Mouse (Mus musculus) brain, embryonic 18.5 days (tissue): ENCODE data around the gene Mipep.
A peak's percentile ranks its signal among the peaks of the same experiment; 100 is the strongest.

Experiments used
- DNase-seq: peaks from one replicate; pipeline ENCODE4 v3.0.0-alpha.2; 2012; ENCODE audit warnings: low read depth, low spot score

The Mipep gene

DNA sequence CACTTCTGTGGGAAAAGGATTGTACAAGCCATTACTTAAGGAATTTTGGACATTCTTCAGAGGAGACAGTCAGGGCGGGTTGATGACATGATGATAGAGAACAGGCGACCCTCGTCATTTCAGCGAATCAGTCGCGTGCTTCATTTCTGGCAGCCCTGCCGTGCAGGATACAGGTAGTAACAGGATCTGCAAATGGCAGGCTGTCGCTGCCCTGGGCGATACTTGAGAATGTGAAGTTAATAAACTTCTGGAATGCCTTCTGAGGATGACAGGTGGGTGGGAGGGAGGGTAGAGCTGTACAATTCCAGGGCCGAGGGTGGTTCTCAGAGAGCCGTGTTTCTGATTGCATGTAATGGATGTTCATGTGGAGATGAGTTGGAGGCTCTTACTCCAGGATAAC is 82.0 kb downstream of the Mipep start:
- no peak for DNase-seq

DNA sequence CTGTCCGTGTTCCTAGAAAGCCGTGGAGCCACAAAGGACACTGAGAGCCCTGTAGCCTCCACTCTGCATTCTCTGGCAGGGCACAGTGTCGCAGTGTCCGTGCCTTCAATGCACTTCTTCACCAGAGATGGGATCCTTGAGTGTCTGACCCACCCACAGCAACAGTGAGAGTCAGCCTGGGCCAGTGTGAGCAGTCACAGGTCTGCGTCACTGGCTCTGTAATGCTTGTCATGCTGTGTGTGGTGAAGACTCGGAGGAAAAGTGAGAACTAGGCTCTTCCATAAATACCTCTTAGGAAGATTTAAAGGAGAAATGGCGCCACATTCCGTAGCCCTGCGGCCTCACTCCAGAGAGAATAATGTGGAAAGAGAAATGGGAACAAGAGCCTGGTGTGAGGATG is 84.0 kb downstream of the Mipep start:
- DNase-seq, result no peak

GRCm38 (mm10) chr14:60871831-60872230 is 87.5 kb downstream of the Mipep start:
- DNase-seq, result no peak

DNA sequence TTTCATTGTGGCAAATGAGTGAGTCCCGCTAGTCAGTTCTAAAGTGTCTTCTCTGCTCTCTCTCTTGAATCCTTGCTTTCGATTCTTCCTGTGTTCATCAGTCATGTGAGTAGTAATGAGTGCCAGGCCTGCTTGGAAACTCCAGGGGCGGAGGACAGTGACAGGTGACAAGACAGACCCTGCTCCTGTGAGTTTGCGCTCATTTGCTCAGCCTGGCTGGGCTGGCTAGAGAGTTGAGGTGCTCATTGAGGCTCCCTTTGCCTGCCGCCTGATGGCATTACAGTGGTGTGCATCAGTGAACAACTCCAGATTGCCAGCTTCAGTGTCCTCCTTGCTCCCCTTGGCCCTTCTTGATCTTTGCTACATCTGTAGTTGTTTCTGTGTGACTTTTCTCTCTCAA is 97.7 kb downstream of the Mipep start:
- no peak for DNase-seq

DNA sequence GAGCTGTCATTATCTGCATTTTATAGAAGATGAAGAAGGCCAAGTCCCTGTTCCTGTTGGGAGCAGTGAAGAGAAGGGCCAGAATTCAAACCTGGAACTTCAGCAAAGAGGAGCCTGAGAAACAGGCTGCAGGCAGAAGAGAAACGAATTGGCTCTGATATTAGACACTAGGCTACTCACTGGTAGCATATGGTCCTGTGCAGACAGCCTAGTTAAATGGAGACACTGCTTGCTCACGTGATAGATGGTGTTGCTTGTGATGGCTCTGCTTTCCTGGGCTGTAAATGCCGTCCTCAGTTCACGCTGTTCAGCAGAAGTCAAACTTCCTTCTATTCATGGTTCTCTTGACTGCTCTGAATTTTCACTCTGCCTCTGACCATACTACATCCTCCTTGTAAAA is 98.3 kb downstream of the Mipep start:
- no peak for DNase-seq

DNA sequence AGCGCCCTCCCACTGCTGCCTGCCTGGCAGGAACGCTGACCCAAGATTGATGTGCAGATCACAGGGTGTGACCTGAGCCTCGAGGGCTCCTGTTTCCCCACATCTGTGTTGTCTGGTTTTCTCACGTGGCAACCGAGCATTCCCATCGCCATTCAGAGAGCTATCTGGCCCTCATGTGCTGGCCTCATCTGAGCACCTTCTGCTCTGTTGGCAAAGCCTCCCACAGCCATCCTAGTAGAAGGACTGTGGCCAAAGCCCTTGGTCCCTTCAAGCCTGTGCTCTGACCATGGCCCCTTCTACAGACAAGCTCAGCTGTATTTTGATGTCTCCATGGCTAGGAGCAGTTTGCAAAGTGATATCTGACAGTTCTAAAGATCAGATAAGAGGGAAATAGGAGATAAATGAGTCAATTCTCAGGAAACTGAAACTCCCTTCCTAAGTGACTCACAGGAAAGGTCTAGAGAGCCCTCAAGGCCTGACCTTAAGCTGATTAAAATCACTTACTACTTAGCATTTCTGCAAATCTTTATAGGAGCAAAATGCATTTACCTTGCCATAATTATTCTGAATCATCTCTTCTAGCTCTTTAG is 101.1 kb downstream of the Mipep start:
- DNase-seq, result no peak

DNA sequence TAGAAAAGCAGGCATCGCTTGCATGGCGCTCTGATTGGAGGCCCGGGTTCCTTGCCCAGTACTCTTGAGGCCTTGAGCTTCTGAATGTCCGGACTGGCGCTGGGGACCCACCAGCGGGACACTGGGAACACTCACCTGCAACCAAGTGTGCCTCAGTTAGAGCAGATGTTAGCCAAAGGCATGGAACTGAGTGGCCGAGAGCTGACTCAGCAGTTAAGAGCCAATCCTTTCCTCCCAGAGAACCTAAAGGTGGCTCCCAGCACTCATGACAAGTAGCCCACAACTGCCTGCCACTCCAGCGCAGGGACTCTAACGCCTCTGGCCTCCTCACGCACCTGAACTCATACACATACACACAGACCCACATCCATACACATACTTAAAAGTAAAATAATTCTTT is 109.5 kb downstream of the Mipep start:
- no peak for DNase-seq

GRCm38 (mm10) chr14:60895172-60896000 is 111.0 kb downstream of the Mipep start:
- no peak for DNase-seq

DNA sequence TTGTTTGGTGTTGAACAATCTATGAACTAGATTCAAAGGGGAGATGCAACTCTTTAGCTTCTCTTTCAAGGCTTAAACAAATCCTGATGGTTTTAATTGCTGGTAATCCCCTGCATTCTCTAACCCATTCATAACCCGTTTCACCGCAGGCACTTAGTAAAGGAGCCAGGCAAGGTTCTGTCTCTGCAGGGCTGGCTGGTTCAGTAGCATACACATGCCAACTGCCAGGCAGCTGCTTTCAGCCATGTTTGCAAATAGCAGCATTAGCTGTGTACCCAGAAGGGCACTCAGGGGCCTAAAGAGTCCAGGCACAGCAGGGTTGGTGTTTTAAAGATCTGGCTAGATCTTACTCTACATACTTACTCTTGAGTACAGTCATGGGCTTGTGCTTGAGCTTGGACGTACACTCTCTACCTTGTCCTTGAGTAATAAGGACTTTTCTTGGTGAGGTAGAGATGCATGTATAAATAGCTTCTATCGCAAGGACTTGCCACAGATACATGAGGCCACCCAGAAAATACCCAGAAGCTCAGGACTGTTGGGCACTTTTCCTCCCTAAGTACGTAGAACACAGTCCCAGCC is 113.8 kb downstream of the Mipep start:
- no peak for DNase-seq

- DNase-seq, result no peak
Observed at GRCm38 (mm10) chr14:60904501-60904900, 120.1 kb downstream of the Mipep start.

- DNase-seq, result peak; percentile 10
Observed at GRCm38 (mm10) chr14:60906421-60907374, 122.3 kb downstream of the Mipep start.

GRCm38 (mm10) chr14:60909351-60909750 is 125.0 kb downstream of the Mipep start:
- DNase-seq, result no peak

DNA sequence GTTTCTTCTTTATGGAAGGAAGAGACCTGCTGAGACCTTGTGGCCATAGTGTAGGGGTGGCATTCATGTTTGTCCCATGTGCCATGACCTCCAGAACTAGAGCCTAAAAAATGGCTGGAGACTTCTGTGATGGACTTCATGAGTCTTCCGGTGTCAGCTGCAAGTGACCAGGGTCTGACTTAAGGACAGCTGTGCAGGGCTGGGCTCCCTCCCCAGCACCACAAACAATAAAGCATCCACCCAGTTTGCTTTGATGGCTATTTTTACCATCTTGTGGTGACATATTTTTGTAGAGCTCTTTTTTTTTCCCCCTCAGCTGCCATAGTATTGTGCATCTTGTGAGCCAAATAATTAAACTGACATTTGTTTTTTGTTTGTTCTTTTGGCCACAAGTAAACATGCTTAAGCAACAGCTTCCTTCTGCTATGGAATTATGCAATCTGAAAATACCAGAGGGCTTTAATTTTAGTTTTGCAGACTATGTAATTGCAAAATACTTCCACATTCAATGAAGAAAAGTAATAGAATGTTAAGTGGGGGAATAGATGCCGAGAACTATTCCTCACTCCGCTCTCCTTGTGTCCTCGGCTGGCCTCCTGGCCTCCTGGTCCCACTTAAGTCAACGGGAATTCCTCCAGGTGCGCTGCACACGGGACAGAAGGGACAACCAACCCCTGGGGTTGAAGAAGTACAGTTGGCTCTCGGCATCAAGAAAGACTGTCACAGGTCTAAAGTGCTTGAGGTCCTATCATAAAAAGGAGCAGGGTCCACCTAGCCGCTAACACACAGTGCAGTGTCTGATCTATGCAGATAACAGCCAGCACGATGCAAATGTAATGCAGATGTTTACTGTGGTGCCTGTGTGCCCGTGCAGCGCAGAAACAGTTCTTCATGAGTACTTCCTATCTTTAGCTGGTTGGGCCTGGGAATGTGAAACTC is 126.4 kb downstream of the Mipep start:
- DNase-seq, result no peak

GRCm38 (mm10) chr14:60912981-60913468 is 128.7 kb downstream of the Mipep start:
- no peak for DNase-seq

- no peak for DNase-seq
Observed at GRCm38 (mm10) chr14:60916661-60917060, 132.3 kb downstream of the Mipep start.

DNA sequence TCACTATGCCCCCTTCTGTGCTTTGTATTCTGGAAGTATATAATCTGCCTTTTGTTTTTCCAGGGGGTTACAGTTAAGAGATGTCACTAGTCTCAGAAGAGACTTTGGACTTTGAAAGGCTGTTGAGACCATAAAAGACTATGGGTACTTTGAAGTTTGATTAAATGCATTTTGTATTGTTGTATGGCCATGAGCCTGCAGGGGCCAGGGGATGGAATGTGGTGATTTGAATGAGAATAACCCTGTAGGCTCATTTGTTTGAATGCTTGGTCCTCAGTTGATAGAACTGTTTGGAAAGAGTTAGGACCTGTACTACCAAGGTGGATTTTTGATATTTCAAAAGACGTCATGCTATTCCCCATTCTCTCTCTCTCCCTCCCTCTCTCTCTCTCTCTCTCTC is 141.6 kb downstream of the Mipep start:
- DNase-seq, result no peak

GRCm38 (mm10) chr14:60935705-60936104 is 151.3 kb downstream of the Mipep start:
- no peak for DNase-seq

DNA sequence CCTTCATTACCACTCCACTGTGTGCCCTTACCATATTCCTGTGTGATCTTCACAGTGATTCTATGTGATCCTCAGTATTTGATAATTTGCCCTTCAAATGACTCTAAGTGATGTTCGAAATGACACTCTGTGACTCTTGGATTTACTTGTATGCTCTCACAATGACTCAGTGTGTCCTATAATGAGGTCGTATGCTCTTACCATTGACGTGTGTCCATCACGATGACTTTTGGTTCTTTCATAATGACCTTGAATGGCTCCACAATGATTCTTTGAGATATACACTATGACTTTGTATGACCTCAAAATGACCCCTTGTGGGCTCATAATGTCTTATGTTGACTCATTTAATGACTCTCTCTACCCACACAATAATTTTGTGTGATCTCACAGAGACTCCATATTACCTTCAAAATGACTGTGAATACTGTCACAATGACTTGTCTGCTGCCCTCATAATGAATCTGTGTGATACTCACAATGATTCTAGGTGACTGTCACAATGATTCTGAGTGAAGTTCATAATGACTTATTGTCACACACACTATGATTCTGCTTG is 153.2 kb downstream of the Mipep start:
- no peak for DNase-seq
